In the genomic region with DNA sequence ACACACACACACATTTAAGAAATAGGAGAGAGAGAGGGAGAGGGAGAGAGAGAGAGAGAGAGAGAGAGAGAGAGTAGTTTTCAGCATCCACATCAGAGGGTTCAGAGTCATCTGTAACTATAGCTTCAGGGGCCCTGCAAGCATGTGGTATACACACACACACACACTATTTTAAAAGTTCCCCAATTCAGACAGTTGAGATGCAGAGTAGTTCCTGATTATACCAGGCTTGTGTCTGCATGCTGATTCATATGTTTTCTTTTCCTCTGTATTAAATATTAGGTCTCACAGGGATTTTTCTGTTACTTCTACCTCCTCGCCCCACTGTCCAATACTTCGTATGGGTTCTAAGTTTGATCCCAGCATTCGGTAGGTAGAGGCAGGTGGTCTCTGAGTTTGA, we compare ENCODE assay signal across 26 mouse cellular contexts.
"Had no signal": no experiment of that assay in that cellular context is flagged by ENCODE, and none has a peak within 500 bp of the region (broad histone marks: within the 10 kb centered on the region; RNA-seq: fewer than 3 reads in every experiment).

No protein-coding gene starts in this region.

- H3K27ac ChIP-seq: gastrocnemius, adult 2 months; heart, embryonic 10.5 days; hindbrain, embryonic 10.5 days; hindbrain, embryonic 13.5 days; hindbrain, embryonic 15.5 days; hindbrain, postnatal 0 days; kidney, embryonic 15.5 days; kidney, postnatal 0 days; limb, embryonic 13.5 days; limb, embryonic 15.5 days had no signal

- ATAC-seq: hindbrain, postnatal 0 days; intestine, embryonic 16.5 days; liver, embryonic 12.5 days had no signal

- DNase-seq: gastrocnemius, adult 2 months; gastrocnemius, postnatal 10 days; gastrocnemius, postnatal 25 days; heart, adult 18-20 months; heart, postnatal 14 days; heart, postnatal 36 days; kidney, adult 11 months; kidney, adult 2 months; kidney, adult 9 months; kidney, postnatal 14 days; kidney, postnatal 36 days; layer of hippocampus, adult 9-11 months; layer of hippocampus, postnatal 36 days; left cerebral cortex, postnatal 4 days had no signal

- H3K4me1 ChIP-seq: heart, embryonic 10.5 days; heart, embryonic 12.5 days; limb, embryonic 15.5 days had no signal

- H3K36me3 ChIP-seq: heart, embryonic 10.5 days; heart, embryonic 12.5 days; hindbrain, embryonic 10.5 days; hindbrain, embryonic 13.5 days; hindbrain, embryonic 15.5 days; kidney, embryonic 15.5 days; limb, embryonic 13.5 days; limb, embryonic 15.5 days; liver, embryonic 12.5 days had no signal

- H3K9me3 ChIP-seq: heart, embryonic 10.5 days; heart, embryonic 12.5 days; hindbrain, embryonic 10.5 days; hindbrain, embryonic 13.5 days; hindbrain, embryonic 15.5 days; kidney, embryonic 15.5 days; limb, embryonic 13.5 days; limb, embryonic 15.5 days; liver, embryonic 12.5 days had no signal

- H3K27me3 ChIP-seq: hindbrain, embryonic 15.5 days; limb, embryonic 13.5 days; liver, embryonic 12.5 days had no signal

- H3K9ac ChIP-seq: heart, embryonic 12.5 days; hindbrain, embryonic 13.5 days; hindbrain, embryonic 15.5 days; kidney, embryonic 15.5 days; limb, embryonic 13.5 days; limb, embryonic 15.5 days; liver, embryonic 12.5 days had no signal

- H3K4me3 ChIP-seq: gastrocnemius, adult 2 months; heart, embryonic 10.5 days; heart, embryonic 12.5 days; hindbrain, embryonic 10.5 days; hindbrain, embryonic 13.5 days; hindbrain, embryonic 15.5 days; kidney, embryonic 15.5 days; limb, embryonic 13.5 days; limb, embryonic 15.5 days; liver, embryonic 12.5 days had no signal
